Mouse (Mus musculus): ENCODE measurements around the gene Tmem115.

The Tmem115 gene

DNA sequence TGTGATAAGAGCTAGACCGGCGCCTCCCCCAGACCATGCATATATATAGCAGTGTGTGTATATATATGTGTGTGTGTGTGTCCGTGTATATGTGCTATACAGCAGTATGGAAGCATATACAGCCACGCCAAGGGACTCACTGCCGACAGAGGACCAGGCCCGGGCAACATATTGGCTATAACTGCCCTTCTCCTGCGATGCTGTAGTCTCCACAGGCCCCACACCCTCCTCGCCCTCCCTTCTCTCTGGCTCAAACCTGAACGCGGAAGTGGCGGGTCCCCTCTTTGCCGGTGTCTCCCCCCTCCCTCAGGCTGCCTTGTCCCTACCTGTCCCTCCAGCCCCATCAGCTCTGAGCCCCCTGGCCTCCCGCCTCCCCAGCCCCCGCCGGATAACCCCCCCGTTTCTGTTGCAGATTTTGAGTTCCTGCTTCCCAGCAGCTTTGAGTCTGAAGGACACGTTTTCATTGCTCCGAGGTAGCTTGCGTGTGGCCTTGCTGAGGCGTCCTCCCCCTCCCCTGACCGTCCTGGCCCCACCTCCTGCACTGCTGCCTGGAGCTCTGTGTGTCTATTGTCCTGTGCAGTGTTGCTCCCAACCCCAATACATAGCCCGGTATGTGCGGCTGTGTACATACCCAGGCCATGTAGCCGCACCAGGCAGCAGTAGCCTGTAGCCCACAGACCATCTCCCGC is 11.9 kb upstream of the Tmem115 start:
- in situ Hi-C loops (cut with MboI, MseI), result loop anchor here (5.0 kb wide), 1 partner anchor 625 kb away; no protein-coding TSS in a partner anchor

- in situ Hi-C loops (cut with MboI, MseI), result loop anchor here (5.0 kb wide), 1 partner anchor 625 kb away; no protein-coding TSS in a partner anchor
Observed at GRCm38 (mm10) chr9:107522400-107522711, 11.4 kb upstream of the Tmem115 start.

GRCm38 (mm10) chr9:107526198-107527026 is 7.3 kb upstream of the Tmem115 start:
- in situ Hi-C loops (cut with MboI, MseI), result loop anchor here (25.0 kb wide), 1 partner anchor 1536 kb away; the partner anchor contains the start of genes Atrip and Trex1

DNA sequence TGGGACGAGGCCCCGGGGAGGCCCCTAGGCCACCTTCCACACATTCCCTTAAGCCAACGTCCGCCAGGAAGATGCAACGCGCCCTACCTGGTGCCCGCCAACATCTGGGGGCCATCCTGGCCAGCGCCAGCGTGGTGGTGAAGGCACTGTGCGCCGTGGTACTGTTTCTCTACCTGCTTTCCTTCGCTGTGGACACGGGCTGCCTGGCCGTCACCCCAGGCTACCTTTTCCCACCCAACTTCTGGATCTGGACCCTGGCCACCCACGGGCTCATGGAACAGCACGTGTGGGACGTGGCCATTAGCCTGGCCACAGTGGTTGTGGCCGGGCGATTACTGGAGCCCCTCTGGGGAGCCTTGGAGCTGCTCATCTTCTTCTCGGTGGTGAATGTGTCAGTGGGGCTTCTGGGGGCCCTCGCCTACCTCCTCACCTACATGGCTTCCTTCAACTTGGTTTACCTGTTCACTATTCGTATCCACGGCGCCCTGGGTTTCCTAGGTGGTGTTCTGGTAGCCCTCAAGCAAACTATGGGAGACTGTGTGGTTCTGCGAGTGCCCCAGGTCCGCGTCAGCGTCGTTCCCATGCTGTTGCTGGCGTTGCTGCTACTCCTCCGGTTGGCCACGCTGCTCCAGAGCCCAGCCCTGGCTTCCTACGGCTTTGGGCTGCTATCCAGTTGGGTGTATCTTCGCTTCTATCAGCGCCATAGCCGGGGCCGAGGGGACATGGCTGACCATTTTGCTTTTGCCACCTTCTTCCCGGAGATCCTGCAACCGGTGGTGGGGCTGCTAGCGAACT is 860 bp downstream of the Tmem115 start:
- in situ Hi-C loops (cut with MboI, MseI), result loop anchor here (25.0 kb wide), 1 partner anchor 1528 kb away; the partner anchor contains the start of genes Atrip and Trex1

- in situ Hi-C loops (cut with MboI, MseI), result loop anchor here (25.0 kb wide), 1 partner anchor 1524 kb away; the partner anchor contains the start of genes Atrip and Trex1
Observed at GRCm38 (mm10) chr9:107538231-107538630, 4.5 kb downstream of the Tmem115 start.

GRCm38 (mm10) chr9:107538711-107539110 is 5.0 kb downstream of the Tmem115 start:
- in situ Hi-C loops (cut with MboI, MseI), result loop anchor here (25.0 kb wide), 1 partner anchor 1524 kb away; the partner anchor contains the start of genes Atrip and Trex1

- in situ Hi-C loops (cut with MboI, MseI), result loop anchor here (10.0 to 25.0 kb wide), 2 partner anchors 1095 to 1522 kb away; partner anchors contain the start of genes Abhd14a, Abhd14b, Atrip and Trex1
Observed at GRCm38 (mm10) chr9:107539940-107540339, 6.2 kb downstream of the Tmem115 start.

DNA sequence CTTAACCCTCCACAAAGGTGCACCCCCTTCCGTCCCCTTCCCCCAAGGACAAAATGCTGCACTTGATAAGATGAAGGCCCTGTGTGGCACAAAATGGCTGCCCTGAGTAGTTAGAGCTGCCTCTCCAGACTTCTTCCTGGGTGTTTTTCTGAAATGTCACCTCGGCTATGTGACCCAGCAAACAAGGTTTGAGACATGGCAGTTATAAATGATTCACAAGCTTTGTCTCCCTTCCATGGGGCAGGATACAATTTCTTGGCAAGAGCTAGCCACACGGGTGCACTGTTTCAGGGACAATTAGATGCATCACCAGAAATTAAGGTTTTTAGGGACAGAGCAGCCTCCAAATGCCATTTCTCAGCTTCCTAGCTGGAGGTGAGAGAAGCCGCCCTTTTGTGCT is 6.7 kb downstream of the Tmem115 start:
- in situ Hi-C loops (cut with MboI, MseI), result loop anchor here (10.0 to 25.0 kb wide), 2 partner anchors 1096 to 1522 kb away; partner anchors contain the start of genes Abhd14a, Abhd14b, Atrip and Trex1

- in situ Hi-C loops (cut with MboI, MseI), result loop anchor here (10.0 to 25.0 kb wide), 2 partner anchors 1096 to 1521 kb away; partner anchors contain the start of genes Abhd14a, Abhd14b, Atrip and Trex1
Observed at GRCm38 (mm10) chr9:107541005-107541404, 7.3 kb downstream of the Tmem115 start.

DNA sequence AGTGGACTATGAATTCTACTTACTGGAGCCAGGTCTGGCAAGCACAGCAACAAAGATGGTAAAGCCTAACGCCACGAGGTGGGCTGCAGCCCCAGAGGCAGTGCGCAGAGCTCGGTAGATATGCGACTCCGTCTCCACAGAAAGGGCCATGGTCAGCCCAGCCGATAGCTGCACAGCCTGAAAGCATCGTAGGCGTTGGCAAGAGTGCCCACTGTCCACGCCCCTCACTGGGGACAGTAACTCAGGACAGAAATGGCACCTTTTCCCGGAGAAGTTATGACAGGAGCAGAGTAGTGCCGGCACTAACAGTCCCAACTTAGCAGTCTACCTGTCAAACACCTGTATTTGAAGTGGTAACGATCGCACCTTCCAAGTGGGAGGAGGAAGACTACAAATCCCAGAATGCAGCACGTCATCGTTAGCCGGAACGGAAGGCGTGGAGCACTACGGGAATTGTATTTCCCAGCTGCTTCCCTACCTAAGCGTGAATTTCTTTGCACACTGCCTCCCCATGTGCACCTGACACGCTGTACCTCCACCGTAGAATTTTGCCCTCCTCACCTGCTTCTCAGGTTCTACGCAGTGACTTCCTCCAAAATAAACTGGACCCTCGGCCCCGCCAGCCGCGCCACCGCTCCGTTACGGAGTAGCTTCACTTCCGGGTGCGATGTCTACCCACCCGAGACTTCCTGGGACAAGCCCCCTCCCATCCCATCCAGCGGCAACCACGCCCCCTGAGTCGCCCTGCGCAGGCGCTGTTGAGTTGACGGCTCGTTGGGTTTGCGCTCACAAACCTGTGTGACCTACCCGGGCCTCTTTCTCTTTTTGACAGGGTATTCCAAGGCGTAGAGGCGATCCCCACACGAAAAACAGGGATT is 8.0 kb downstream of the Tmem115 start, which contains the start of the genes Cyb561d2 and Nprl2:
TSS of gene Cyb561d2 (minus strand) at position 720 of the 878 bp plus-strand sequence.
TSS of gene Nprl2 (plus strand) at position 753 of the 878 bp plus-strand sequence.
- in situ Hi-C loops (cut with MboI, MseI), result loop anchor here (10.0 to 25.0 kb wide), 2 partner anchors 1097 to 1521 kb away; partner anchors contain the start of genes Abhd14a, Abhd14b, Atrip and Trex1

DNA sequence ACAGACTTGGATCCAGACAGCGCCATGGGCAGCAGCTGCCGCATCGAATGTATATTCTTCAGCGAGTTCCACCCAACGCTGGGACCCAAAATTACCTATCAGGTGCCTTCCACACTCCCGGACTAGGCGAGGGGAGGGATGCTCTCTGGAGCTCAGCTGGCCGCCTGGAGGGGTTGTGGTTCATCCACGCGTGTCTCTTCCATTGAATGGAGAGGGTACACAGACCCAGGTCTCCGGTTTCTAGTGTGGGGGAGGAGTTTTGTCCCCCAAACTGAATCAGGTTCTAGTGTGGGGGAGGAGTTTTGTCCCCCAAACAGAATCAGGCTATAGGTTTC is 8.6 kb downstream of the Tmem115 start:
- in situ Hi-C loops (cut with MboI, MseI), result loop anchor here (10.0 to 25.0 kb wide), 2 partner anchors 1098 to 1520 kb away; partner anchors contain the start of genes Abhd14a, Abhd14b, Atrip and Trex1

- in situ Hi-C loops (cut with MboI, MseI), result loop anchor here (10.0 to 25.0 kb wide), 2 partner anchors 1098 to 1520 kb away; partner anchors contain the start of genes Abhd14a, Abhd14b, Atrip and Trex1
Observed at GRCm38 (mm10) chr9:107542721-107543120, 9.0 kb downstream of the Tmem115 start.

DNA sequence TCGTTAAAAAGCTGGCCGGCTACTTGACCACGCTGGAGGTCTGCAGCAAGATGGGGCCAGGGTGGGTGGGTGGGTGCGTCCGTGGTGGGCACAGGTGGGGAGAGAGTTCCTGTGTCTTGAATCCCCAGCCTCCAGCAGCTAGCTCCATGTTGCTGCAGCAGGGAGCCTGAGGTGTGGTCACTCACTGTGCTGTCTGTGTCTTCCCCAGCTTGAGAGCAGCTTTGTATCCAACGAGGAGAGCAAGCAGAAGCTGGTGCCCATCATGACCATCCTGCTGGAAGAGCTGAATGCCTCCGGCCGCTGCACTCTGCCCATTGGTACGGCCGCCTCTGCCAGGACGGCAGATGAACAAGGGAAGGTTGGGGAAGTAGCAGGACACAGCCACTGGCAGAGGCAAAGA is 9.6 kb downstream of the Tmem115 start:
- in situ Hi-C loops (cut with MboI, MseI), result loop anchor here (10.0 to 25.0 kb wide), 2 partner anchors 1098 to 1519 kb away; partner anchors contain the start of genes Abhd14a, Abhd14b, Atrip and Trex1

DNA sequence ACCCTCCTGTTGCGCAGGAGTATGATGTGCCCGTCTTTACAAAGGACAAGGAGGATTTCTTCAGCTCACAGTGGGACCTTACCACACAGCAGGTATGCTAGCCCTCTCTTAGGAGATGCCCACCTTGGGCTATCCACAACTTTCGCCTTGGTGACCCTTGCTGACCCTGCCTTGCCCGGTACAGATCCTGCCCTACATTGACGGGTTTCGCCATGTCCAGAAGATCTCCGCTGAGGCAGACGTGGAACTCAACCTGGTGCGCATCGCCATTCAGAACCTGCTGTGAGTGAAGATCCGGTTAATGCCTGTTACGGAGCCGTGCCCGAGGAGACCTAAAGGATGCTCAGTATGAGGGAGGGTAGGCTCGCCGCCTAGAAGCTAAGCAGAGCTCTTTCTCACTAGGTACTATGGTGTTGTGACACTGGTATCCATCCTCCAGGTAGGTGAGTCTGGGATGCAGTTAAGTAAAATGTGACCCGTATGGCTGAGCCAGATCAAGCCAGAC is 10.5 kb downstream of the Tmem115 start:
- in situ Hi-C loops (cut with MboI, MseI), result loop anchor here (10.0 to 25.0 kb wide), 2 partner anchors 1099 to 1518 kb away; partner anchors contain the start of genes Abhd14a, Abhd14b, Atrip and Trex1

GRCm38 (mm10) chr9:107544729-107545128 is 11.0 kb downstream of the Tmem115 start:
- in situ Hi-C loops (cut with MboI, MseI), result loop anchor here (10.0 to 25.0 kb wide), 2 partner anchors 1100 to 1518 kb away; partner anchors contain the start of genes Abhd14a, Abhd14b, Atrip and Trex1

DNA sequence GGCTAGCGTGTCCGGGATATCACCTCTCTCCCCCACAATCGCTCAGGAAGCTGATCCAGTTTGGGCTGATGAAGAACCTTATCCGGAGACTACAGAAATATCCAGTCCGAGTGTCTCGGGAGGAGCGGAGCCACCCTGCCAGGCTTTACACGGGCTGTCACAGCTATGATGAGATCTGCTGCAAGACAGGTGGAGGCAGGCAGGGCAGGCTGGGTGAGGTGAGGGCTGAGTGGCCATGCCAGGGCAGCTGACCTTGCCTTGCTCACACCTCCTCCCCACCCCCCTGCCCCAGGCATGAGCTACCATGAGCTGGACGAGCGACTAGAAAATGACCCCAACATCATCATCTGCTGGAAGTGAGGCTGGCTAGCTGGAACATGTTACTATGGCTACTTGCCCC is 11.5 kb downstream of the Tmem115 start:
- in situ Hi-C loops (cut with MboI, MseI), result loop anchor here (10.0 to 25.0 kb wide), 2 partner anchors 1100 to 1517 kb away; partner anchors contain the start of genes Abhd14a, Abhd14b, Atrip and Trex1

DNA sequence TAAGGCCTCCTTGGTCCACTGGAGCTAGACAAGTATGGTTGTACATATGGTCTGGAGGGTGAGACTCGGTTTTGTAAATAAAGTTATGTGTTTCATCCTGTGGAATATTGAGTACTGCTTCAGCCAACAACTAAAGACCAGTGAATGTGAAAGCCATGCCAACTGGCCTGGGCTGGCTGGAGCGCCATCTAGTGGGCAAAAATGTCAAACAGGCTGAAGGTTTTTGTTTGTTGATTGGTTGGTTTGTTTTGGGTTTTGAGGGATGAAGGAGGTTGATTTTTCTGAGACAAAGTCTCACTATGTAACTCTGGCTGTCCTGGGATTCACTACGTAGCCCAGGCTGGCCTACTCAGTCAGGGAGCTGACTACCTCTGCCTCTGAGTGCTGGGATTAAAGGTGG is 11.9 kb downstream of the Tmem115 start:
- in situ Hi-C loops (cut with MboI, MseI), result loop anchor here (10.0 to 25.0 kb wide), 2 partner anchors 1101 to 1517 kb away; partner anchors contain the start of genes Abhd14a, Abhd14b, Atrip and Trex1

GRCm38 (mm10) chr9:107547026-107547425 is 13.3 kb downstream of the Tmem115 start, which contains the start of gene Zmynd10:
Gene Zmynd10, plus strand, starts transcription at chr9:107547298.
- in situ Hi-C loops (cut with MboI, MseI), result loop anchor here (10.0 to 25.0 kb wide), 2 partner anchors 1102 to 1515 kb away; partner anchors contain the start of genes Abhd14a, Abhd14b, Atrip and Trex1
